Mouse (Mus musculus): Measurements from ENCODE around the gene Soat2. TPM values are rescaled to one million over a fixed set of nuclear protein-coding genes. Genes with fewer than 3 reads are reported as not detected.
A peak's percentile ranks its signal among the peaks of the same experiment; 100 is the strongest.

Soat2 gene
- polyA plus RNA-seq (2014; fragmentation: Nextera tagmentation; extraction: Ambion mirVana) = 0.11 and 0.28 TPM in 2 replicates

- H3K27me3 ChIP-seq (ENCODE audit: control insufficient read depth, insufficient read depth, low read length) = 0 out of 2 replicates have a peak, but pooled peaks cover 2% of the 10 kb centered on the region
- no peaks in the 10 kb centered on the region for H3K9me3 ChIP-seq (ENCODE audit: control insufficient read depth, low read length)
- 43% methylated on average over 20 of the region's 20 CpGs for WGBS
- H3K4me2 ChIP-seq (replicated peaks; ENCODE audit: low read depth, low read length) = peak within 1 kb of the TSS; percentile 16; the same call in 1 of the 2 replicates
- no peak for ATAC-seq (ENCODE audit: low FRiP score, low TSS enrichment)
- H3K9ac ChIP-seq (ENCODE audit: low read depth, low read length) = no peak within 1 kb of the TSS
- no peak within 1 kb of the TSS; the same call in 1 of the 2 replicates for H3K27ac ChIP-seq (ENCODE audit: low read depth, low read length)
- peaks cover 9% of the 10 kb centered on the region; the same call in 1 of the 2 replicates for H3K4me1 ChIP-seq (ENCODE audit: control insufficient read depth, insufficient read depth, low read length)
- H3K36me3 ChIP-seq (ENCODE audit: control insufficient read depth, insufficient read depth, low read length) = no peaks in the 10 kb centered on the region
- H3K4me3 ChIP-seq (ENCODE audit: low read length) = no peak within 1 kb of the TSS
These were observed at the start of gene Soat2 for GRCm38 (mm10) chr15:102150301-102151135. Soat2 (plus strand) TSS chr15:102150526.

- peak overlapping the region; percentile 98 for H3K27ac ChIP-seq (ENCODE audit: low read depth, low read length)
- 16% methylated on average over 10 of the region's 10 CpGs for WGBS
- peaks cover 23% of the 10 kb centered on the region for H3K36me3 ChIP-seq (ENCODE audit: control insufficient read depth, insufficient read depth, low read length)
- peaks cover 66% of the 10 kb centered on the region for H3K4me1 ChIP-seq (ENCODE audit: control insufficient read depth, insufficient read depth, low read length)
- H3K27me3 ChIP-seq (ENCODE audit: control insufficient read depth, insufficient read depth, low read length) = no peaks in the 10 kb centered on the region
- H3K9me3 ChIP-seq (ENCODE audit: control insufficient read depth, low read length) = no peaks in the 10 kb centered on the region
- ATAC-seq (ENCODE audit: low FRiP score, low TSS enrichment) = peak; percentile 26
- peak overlapping the region; percentile 83 for H3K4me2 ChIP-seq (replicated peaks; ENCODE audit: low read depth, low read length)
- peak overlapping the region; percentile 77; the same call in 1 of the 2 replicates for H3K9ac ChIP-seq (ENCODE audit: low read depth, low read length)
- peak overlapping the region; percentile 53 for H3K4me3 ChIP-seq (ENCODE audit: low read length)
These were observed 49.2 kb upstream of the Soat2 start for GRCm38 (mm10) chr15:102100996-102101671.

- WGBS = 19% methylated on average over 11 of the region's 11 CpGs
- H3K27ac ChIP-seq (ENCODE audit: low read depth, low read length) = peak overlapping the region; percentile 98
- H3K9me3 ChIP-seq (ENCODE audit: control insufficient read depth, low read length) = no peaks in the 10 kb centered on the region
- ATAC-seq (ENCODE audit: low FRiP score, low TSS enrichment) = no peak
- H3K4me2 ChIP-seq (replicated peaks; ENCODE audit: low read depth, low read length) = peak overlapping the region; percentile 83
- no peaks in the 10 kb centered on the region for H3K27me3 ChIP-seq (ENCODE audit: control insufficient read depth, insufficient read depth, low read length)
- peaks cover 74% of the 10 kb centered on the region for H3K4me1 ChIP-seq (ENCODE audit: control insufficient read depth, insufficient read depth, low read length)
- peak overlapping the region; percentile 53 for H3K4me3 ChIP-seq (ENCODE audit: low read length)
- peaks cover 25% of the 10 kb centered on the region for H3K36me3 ChIP-seq (ENCODE audit: control insufficient read depth, insufficient read depth, low read length)
- peak overlapping the region; percentile 65; the same call in 1 of the 2 replicates for H3K9ac ChIP-seq (ENCODE audit: low read depth, low read length)
These were observed 48.4 kb upstream of the Soat2 start for GRCm38 (mm10) chr15:102101672-102102541.

GRCm38 (mm10) chr15:102102548-102103121 is 47.7 kb upstream of the Soat2 start:
- Histone ChIP-seq H3K9ac (ENCODE audit: low read depth, low read length) (peak overlapping the region; percentile 65), H3K4me3 (ENCODE audit: low read length) (peak overlapping the region; percentile 53), H3K27ac (ENCODE audit: low read depth, low read length) (peak overlapping the region; percentile 98), H3K36me3 (ENCODE audit: control insufficient read depth, insufficient read depth, low read length) (peaks cover 21% of the 10 kb centered on the region), H3K27me3 (ENCODE audit: control insufficient read depth, insufficient read depth, low read length) (no peaks in the 10 kb centered on the region), H3K9me3 (ENCODE audit: control insufficient read depth, low read length) (no peaks in the 10 kb centered on the region), H3K4me1 (ENCODE audit: control insufficient read depth, insufficient read depth, low read length) (peaks cover 74% of the 10 kb centered on the region), H3K4me2 (replicated peaks; ENCODE audit: low read depth, low read length) (peak overlapping the region; percentile 83)
- WGBS = 7% methylated on average over 6 of the region's 6 CpGs
- peak; percentile 40 for ATAC-seq (ENCODE audit: low FRiP score, low TSS enrichment)

- peak overlapping the region; percentile 83 for H3K4me2 ChIP-seq (replicated peaks; ENCODE audit: low read depth, low read length)
- peak overlapping the region; percentile 65 for H3K9ac ChIP-seq (ENCODE audit: low read depth, low read length)
- peak overlapping the region; percentile 98 for H3K27ac ChIP-seq (ENCODE audit: low read depth, low read length)
- H3K36me3 ChIP-seq (ENCODE audit: control insufficient read depth, insufficient read depth, low read length) = peaks cover 23% of the 10 kb centered on the region
- no peaks in the 10 kb centered on the region for H3K27me3 ChIP-seq (ENCODE audit: control insufficient read depth, insufficient read depth, low read length)
- ATAC-seq (ENCODE audit: low FRiP score, low TSS enrichment) = peak; percentile 8
- no peaks in the 10 kb centered on the region for H3K9me3 ChIP-seq (ENCODE audit: control insufficient read depth, low read length)
- WGBS = 3% methylated on average over 14 of the region's 14 CpGs
- H3K4me1 ChIP-seq (ENCODE audit: control insufficient read depth, insufficient read depth, low read length) = peaks cover 74% of the 10 kb centered on the region
- H3K4me3 ChIP-seq (ENCODE audit: low read length) = peak overlapping the region; percentile 53
These were observed 46.9 kb upstream of the Soat2 start for GRCm38 (mm10) chr15:102103371-102103946.

GRCm38 (mm10) chr15:102103947-102104555 is 46.3 kb upstream of the Soat2 start:
- WGBS = 13% methylated on average over 12 of the region's 12 CpGs
- Histone ChIP-seq H3K27me3 (ENCODE audit: control insufficient read depth, insufficient read depth, low read length) (no peaks in the 10 kb centered on the region), H3K9ac (ENCODE audit: low read depth, low read length) (peak overlapping the region; percentile 65), H3K9me3 (ENCODE audit: control insufficient read depth, low read length) (no peaks in the 10 kb centered on the region), H3K36me3 (ENCODE audit: control insufficient read depth, insufficient read depth, low read length) (peaks cover 29% of the 10 kb centered on the region), H3K27ac (ENCODE audit: low read depth, low read length) (peak overlapping the region; percentile 98), H3K4me3 (ENCODE audit: low read length) (peak overlapping the region; percentile 53), H3K4me1 (ENCODE audit: control insufficient read depth, insufficient read depth, low read length) (peaks cover 70% of the 10 kb centered on the region), H3K4me2 (replicated peaks; ENCODE audit: low read depth, low read length) (peak overlapping the region; percentile 83)
- ATAC-seq (ENCODE audit: low FRiP score, low TSS enrichment) = no peak; the same call in 1 of the 2 replicates

GRCm38 (mm10) chr15:102105360-102105759 is 45.0 kb upstream of the Soat2 start:
- peak overlapping the region; percentile 10; the same call in 1 of the 2 replicates for H3K4me2 ChIP-seq (replicated peaks; ENCODE audit: low read depth, low read length)
- H3K4me3 ChIP-seq (ENCODE audit: low read length) = no peak overlapping the region
- WGBS = 34% methylated on average over 5 of the region's 5 CpGs

More at GRCm38 (mm10) chr15:102105360-102105759, 45.0 kb upstream of the Soat2 start:
- H3K4me1 ChIP-seq (ENCODE audit: control insufficient read depth, insufficient read depth, low read length) = peaks cover 65% of the 10 kb centered on the region
- H3K9me3 ChIP-seq (ENCODE audit: control insufficient read depth, low read length) = no peaks in the 10 kb centered on the region
- H3K36me3 ChIP-seq (ENCODE audit: control insufficient read depth, insufficient read depth, low read length) = peaks cover 42% of the 10 kb centered on the region
- no peaks in the 10 kb centered on the region for H3K27me3 ChIP-seq (ENCODE audit: control insufficient read depth, insufficient read depth, low read length)
- no peak for ATAC-seq (ENCODE audit: low FRiP score, low TSS enrichment)
- H3K27ac ChIP-seq (ENCODE audit: low read depth, low read length) = no peak overlapping the region
- H3K9ac ChIP-seq (ENCODE audit: low read depth, low read length) = no peak overlapping the region
